Comparison of ENCODE assay signal across 8 mouse cellular contexts in the genomic region with DNA sequence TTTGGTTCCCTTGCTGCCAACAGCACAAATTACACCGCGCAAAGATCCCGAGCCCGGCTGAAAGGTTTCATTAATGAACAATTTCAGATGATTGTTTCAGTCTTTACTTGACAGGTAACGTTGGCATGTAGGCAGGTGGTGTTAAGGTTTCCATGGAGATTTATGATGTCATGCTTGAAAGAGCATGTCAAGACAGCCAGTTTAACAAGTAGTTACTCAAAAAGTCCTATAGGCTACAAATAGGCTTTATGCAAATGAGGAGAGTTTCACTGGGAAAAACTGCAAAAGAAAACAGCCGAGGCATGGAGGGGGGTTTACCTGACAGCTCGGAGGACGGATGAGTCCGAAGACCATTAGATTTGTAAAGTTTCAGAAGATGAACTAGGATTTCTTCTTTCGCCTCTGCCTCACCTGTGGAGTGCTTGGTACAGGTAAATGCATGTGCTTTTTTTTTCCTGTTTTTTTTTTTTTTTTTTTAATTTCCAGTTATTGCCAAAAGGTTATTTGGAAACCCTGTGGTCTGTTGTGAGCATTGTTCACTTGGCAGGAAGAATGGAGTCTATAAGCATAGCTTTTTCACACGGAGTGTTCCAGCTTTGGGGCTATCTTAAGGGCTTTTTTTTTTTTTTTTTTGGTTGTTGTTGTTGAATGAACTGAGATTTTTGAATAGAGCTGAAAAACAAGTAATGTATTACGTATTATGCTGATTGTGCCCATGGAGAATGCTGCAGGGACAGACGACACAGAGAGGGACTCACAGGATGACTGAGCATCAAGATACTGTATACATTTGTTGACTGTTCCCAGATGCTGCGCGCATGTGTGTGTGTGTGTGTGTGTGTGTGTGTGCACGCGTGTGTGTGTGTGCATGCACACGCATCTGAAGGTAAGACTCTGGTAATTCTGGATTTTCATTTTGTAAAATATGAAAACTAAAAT.
A peak's percentile ranks its signal among the peaks of the same experiment; 100 is the strongest.
DNase-seq lines count a peak whose midpoint lies in the region; ATAC-seq and TF ChIP-seq lines count a peak whose summit lies in the region.

No protein-coding gene starts in this region.

- WGBS in embryonic facial prominence, embryonic 11.5 days, result 21% methylated on average over 18 of the region's 18 CpGs
- WGBS in intestine, embryonic 16.5 days, result 29% methylated on average over 18 of the region's 18 CpGs

- H3K4me1 ChIP-seq in ES-E14 (ENCODE audit: control insufficient read depth in 2 of 2, insufficient read depth in 2 of 2, low read length in 2 of 2, poor library complexity in 1 of 2), result peaks cover 11 to 15% of the 10 kb centered on the region in 2 experiments
- 0 out of 2 replicates have a peak, but pooled peaks cover 2% of the 10 kb centered on the region for H3K4me1 ChIP-seq in embryonic facial prominence, embryonic 11.5 days (ENCODE audit: control insufficient read depth, insufficient read depth, low read length)
- H3K4me1 ChIP-seq in intestine, embryonic 16.5 days (ENCODE audit: control insufficient read depth, insufficient read depth, low read length), result peaks cover 21% of the 10 kb centered on the region

- peak overlapping the region; percentile 60; the same call in 1 of the 2 replicates for H3K9ac ChIP-seq in ES-E14 (ENCODE audit: insufficient read depth, low read depth, low read length, poor library complexity, severe bottlenecking)
- H3K9ac ChIP-seq in embryonic facial prominence, embryonic 11.5 days (replicated peaks; ENCODE audit: low read length), result no peak overlapping the region
- H3K9ac ChIP-seq in intestine, embryonic 16.5 days (ENCODE audit: low read depth, low read length), result no peak overlapping the region; the same call in 1 of the 2 replicates

- H3K9me3 ChIP-seq in ES-E14 (ENCODE audit: control insufficient read depth, insufficient read depth, low read depth, low read length), result no peaks in the 10 kb centered on the region
- no peaks in the 10 kb centered on the region for H3K9me3 ChIP-seq in embryonic facial prominence, embryonic 11.5 days (replicated peaks; ENCODE audit: control insufficient read depth, low read length)
- no peaks in the 10 kb centered on the region for H3K9me3 ChIP-seq in intestine, embryonic 16.5 days (ENCODE audit: control insufficient read depth, low read length)

- in situ Hi-C loops in ES-E14 (cut with MboI; ENCODE audit: low sequenced_read_pairs in 2 of 2, unreplicated experiment in 2 of 2), result no loop called here

- no peaks in the 10 kb centered on the region for H3K36me3 ChIP-seq in ES-E14 (ENCODE audit: control insufficient read depth, insufficient read depth, low read length, poor library complexity, severe bottlenecking)
- H3K36me3 ChIP-seq in embryonic facial prominence, embryonic 11.5 days (replicated peaks; ENCODE audit: control insufficient read depth, insufficient read depth, low read depth, low read length), result no peaks in the 10 kb centered on the region
- no peaks in the 10 kb centered on the region for H3K36me3 ChIP-seq in intestine, embryonic 16.5 days (ENCODE audit: control insufficient read depth, insufficient read depth, low read length)

- H3K27me3 ChIP-seq in embryonic facial prominence, embryonic 11.5 days (ENCODE audit: control insufficient read depth, insufficient read depth, low read length), result no peaks in the 10 kb centered on the region
- H3K27me3 ChIP-seq in intestine, embryonic 16.5 days (replicated peaks; ENCODE audit: control insufficient read depth, insufficient read depth, low read length), result no peaks in the 10 kb centered on the region

- no peak for DNase-seq in ES-E14 (ENCODE audit: low read depth, low spot score)
- peak; percentile 37 for DNase-seq in embryonic facial prominence, embryonic 11.5 days (ENCODE audit: low spot score)
- DNase-seq in lung, postnatal 36 days, result peak; percentile 29
- DNase-seq in urinary bladder, postnatal 14 days (ENCODE audit: low spot score), result no peak
- DNase-seq in frontal cortex, postnatal 10 days (ENCODE audit: low spot score in 2 of 2), result no peak
- no peak for DNase-seq in c-Kit-positive CD71-positive TER-119-positive erythroid progenitor cells, embryonic 14.5 days (ENCODE audit: low spot score)
- DNase-seq in gastrocnemius, postnatal 10 days, result no peak

- H3K4me2 ChIP-seq in embryonic facial prominence, embryonic 11.5 days (ENCODE audit: low read depth, low read length), result peak overlapping the region; percentile 8; the same call in 1 of the 2 replicates
- peak overlapping the region; percentile 52 for H3K4me2 ChIP-seq in intestine, embryonic 16.5 days (ENCODE audit: low read depth, low read length)

- H3K4me3 ChIP-seq in ES-E14 (ENCODE audit: insufficient read depth in 1 of 2, low read depth in 1 of 2, low read length in 2 of 2, poor library complexity in 1 of 2, severe bottlenecking in 1 of 2), result peak overlapping the region; percentile 11 to 61
- H3K4me3 ChIP-seq in embryonic facial prominence, embryonic 11.5 days (ENCODE audit: low read depth, low read length), result no peak overlapping the region
- H3K4me3 ChIP-seq in intestine, embryonic 16.5 days (ENCODE audit: low read length), result peak overlapping the region; percentile 37

- ATAC-seq in embryonic facial prominence, embryonic 11.5 days (replicated peaks; ENCODE audit: insufficient number of reproducible peaks, low FRiP score, low TSS enrichment, low read depth), result no peak
- ATAC-seq in intestine, embryonic 16.5 days, result peak; percentile 84

- peak overlapping the region; percentile 86 for H3K27ac ChIP-seq in ES-E14 (ENCODE audit: insufficient read depth, low read depth, low read length, poor library complexity, severe bottlenecking)
- 0 out of 2 replicates have a peak overlapping the region, but pooled peaks have one; percentile 8 for H3K27ac ChIP-seq in embryonic facial prominence, embryonic 11.5 days (replicated peaks; ENCODE audit: low read depth, low read length)
- H3K27ac ChIP-seq in intestine, embryonic 16.5 days (ENCODE audit: low read length), result peak overlapping the region; percentile 82

TF ChIP-seq in ES-E14, 5 proteins besides CTCF, POLR2A, EP300 and RAD21:
- TF ChIP-seq CHD2 (IDR thresholded peaks at IDR 0.05; ENCODE audit: low read depth, low read length) (no peak), ZNF384 (IDR thresholded peaks at IDR 0.05; ENCODE audit: low read depth, low read length) (peak; percentile 7; the same call in 1 of the 2 replicates)

Comparison
In these comparisons a context has a peak if more than half of its experiments do, and no peak if none do; other contexts are left out.
1. DNase-seq: peak in embryonic facial prominence, embryonic 11.5 days (single experiment) and lung, postnatal 36 days (single experiment); none in ES-E14 (single experiment), urinary bladder, postnatal 14 days (single experiment), frontal cortex, postnatal 10 days (0 of 2), c-Kit-positive CD71-positive TER-119-positive erythroid progenitor cells, embryonic 14.5 days (single experiment) and gastrocnemius, postnatal 10 days (single experiment).
2. H3K27ac ChIP-seq: peak in every context shown above with its lines; median percentile 86 in ES-E14; 82 in intestine, embryonic 16.5 days; 8 in embryonic facial prominence, embryonic 11.5 days.